Mouse (Mus musculus) activated CD4-positive, CD25-positive, alpha-beta regulatory T cell, adult 4 months (primary cell): ENCODE results near the gene Olfr807. TPM values are rescaled to one million over a fixed set of nuclear protein-coding genes. Genes with fewer than 3 reads are reported as not detected.

Experiments used
- ATAC-seq: one replicate; pipeline ENCODE4 v1.8.0; 2017
- polyA plus RNA-seq, 2 experiments: library from polyadenylated mRNA; unstranded; fragments of 100-300 nt; shearing (Covaris generic); gene quantifications; one replicate each; pipeline ENCODE4 v1.2.1; 2017

Gene Olfr807
- not detected for polyA plus RNA-seq

DNA sequence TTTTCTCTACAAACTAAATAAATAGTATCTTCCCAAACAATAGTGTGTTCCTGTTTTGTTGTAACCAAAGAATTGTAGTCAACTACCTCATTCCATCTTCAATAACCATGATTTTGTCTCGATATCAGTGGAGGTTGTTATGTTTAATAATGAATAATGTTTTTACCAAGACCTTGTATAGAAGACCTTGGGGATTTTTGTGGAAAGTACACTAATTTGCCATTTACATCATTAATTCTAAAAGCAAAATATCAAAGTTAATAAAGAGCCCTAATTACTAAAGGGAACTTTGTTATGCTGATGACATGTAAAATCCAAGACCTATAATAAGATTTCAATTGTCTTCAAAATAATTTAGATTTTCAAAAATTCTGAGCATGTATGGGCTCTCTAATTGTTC lies at the start of gene Olfr807:
Gene Olfr807, minus strand, starts transcription at position 101 of the 400 bp plus-strand sequence.
- no peak for ATAC-seq

DNA sequence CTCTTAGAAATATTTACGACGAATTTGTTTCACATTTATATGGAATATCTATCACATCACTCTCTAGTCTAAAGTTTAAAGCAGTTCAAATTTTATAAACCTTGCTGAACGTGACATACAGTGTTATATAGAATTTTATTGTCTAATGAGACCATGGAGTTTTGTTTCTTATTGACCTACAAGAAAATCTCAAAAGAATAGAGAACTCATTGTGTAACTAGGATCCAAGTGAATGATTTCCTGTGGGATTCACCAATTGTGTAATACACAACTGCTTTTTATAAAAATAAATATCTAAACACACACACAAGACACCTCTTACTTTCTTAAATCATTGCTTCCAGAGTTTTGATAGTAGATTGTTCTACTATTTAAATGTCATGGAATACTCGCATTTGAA lies 46.7 kb upstream of the Olfr807 start, which contains the start of gene Olfr811:
Gene Olfr811, minus strand, starts transcription at position 101 of the 400 bp plus-strand sequence.
- no peak for ATAC-seq

DNA sequence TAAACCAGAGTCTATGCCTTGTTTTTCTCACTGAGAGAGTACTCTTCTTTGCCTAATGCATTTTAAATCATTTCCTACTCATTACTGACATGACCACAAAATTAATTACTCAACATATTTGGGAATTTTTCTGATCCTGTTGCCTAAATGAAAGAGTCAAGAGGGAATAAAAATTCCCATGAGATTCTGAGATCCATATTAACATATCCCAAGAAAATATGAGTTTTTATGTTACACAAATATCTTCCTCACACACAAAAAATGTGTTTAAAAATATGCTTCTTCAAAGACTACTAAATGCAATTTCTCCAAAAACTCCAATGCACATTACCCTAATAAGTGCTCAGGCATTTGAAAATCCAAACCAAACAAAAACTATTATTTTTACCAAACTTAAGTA lies 37.2 kb upstream of the Olfr807 start, which contains the start of gene Olfr810:
Gene Olfr810, minus strand, starts transcription at position 101 of the 400 bp plus-strand sequence.
- no peak for ATAC-seq

DNA sequence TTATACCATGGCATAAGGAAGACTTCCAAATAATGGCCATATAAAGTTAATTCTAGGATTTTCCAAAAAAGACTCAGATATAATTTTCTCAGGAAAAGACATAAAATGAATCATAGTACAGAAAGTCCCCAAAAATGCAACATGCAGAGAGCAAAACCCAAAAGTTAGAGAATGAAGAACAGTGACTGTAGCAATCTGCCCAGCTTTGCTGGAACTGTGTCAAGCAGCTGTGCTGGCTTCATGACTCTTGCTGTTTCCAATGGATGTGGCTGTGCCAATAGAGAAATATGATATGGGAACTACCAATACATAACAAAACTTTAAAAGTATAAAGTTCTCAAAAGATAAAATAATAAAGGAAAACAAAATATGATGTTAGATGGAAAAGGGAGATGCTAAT lies 20.5 kb upstream of the Olfr807 start:
- no peak for ATAC-seq

DNA sequence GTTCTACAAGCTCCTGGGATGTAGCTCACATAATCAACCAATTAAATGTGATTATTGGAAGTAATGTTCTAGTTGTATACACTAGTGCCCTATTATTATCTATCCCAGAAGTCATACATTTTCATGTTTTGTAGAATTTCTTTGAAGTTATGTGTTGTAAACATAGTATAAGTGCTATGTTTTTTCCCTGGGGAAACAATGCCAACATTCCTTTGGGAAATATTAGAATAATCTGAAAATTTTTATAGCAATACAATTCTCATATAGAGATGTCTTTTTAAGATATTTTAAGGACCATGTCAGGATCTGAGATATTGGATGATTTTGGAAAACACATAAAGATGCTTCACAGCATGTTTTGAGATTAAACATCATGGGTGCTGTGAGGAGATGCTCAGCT lies 16.7 kb upstream of the Olfr807 start, which contains the start of gene Olfr809:
Gene Olfr809, plus strand, starts transcription at position 301 of the 400 bp plus-strand sequence.
- ATAC-seq = no peak

DNA sequence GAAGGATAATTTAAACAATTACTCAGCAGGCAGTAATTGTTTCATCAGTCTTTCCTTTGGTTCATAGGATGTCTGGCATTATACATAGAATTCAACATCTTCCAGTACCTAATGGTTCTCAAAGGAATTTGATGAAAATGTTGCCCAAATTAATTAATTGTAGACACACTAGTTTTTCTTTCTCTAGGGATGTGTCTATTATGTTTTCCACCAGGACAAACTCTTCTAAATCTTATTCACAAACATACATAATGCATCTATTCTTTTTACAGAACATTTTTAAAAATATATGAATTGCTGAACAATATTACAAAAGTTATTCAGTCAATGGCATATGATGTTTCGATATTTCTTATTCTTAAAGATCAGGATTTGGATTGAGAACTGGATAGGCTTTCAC lies 7.6 kb upstream of the Olfr807 start, which contains the start of gene Olfr808:
Gene Olfr808, plus strand, starts transcription at position 301 of the 400 bp plus-strand sequence.
- no peak for ATAC-seq

DNA sequence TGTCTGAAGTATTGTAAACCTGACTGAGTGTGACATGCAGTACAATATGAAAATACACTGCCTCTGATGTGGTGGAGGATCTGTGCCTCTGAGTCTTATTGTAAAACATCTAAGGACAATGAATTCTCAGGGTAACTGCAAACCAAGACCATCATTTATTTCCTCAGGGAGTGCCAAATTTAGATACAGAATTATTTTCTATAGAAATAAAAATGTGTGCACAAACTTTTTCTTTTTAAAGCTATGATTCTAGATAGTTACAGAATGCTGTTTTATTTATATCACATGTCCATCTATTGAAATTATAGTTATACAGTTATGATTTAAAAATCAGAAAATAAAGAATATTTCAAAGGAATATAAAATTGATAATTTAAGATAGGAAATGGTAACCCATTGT lies 15.8 kb downstream of the Olfr807 start, which contains the start of gene Olfr806:
Gene Olfr806, minus strand, starts transcription at position 101 of the 400 bp plus-strand sequence.
- no peak for ATAC-seq

DNA sequence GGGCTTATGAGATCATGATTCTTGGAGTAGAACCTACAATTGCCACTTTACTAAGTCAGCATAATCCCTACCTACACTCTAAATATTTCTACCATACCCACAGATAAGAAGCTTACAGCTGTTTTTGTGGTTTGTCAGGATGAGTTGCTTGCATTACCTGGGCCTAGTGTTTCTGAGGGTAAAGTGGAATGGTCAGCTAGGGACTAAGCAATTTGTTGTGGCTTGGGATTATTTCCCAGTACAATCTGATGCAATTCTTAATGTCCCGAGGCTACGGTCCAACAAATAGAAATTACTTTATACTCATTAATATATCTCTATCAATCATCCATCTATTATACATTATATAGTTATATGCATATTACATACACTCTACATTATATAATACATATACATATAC lies 28.3 kb downstream of the Olfr807 start, which contains the start of gene Olfr805:
Gene Olfr805, minus strand, starts transcription at position 101 of the 400 bp plus-strand sequence.
- no peak for ATAC-seq

Other genes starting within 250 kb of the Olfr807 start
- not detected for gene Olfr791, start 236.0 kb downstream of the Olfr807 start, polyA plus RNA-seq
- not detected for gene Olfr792, start 218.6 kb downstream of the Olfr807 start, polyA plus RNA-seq
- not detected for gene Olfr794, start 190.1 kb downstream of the Olfr807 start, polyA plus RNA-seq
- gene Olfr796, start 145.2 kb downstream of the Olfr807 start, polyA plus RNA-seq = not detected
- gene Olfr798, start 129.9 kb downstream of the Olfr807 start, polyA plus RNA-seq = under 1 TPM in 1 of 2 experiments, not detected in 1; 0.61 TPM
- not detected for gene Olfr799, start 120.3 kb downstream of the Olfr807 start, polyA plus RNA-seq
- not detected for gene Olfr800, start 100.1 kb downstream of the Olfr807 start, polyA plus RNA-seq
- not detected for gene Olfr801, start 83.9 kb downstream of the Olfr807 start, polyA plus RNA-seq
- not detected for gene Olfr802, start 69.6 kb downstream of the Olfr807 start, polyA plus RNA-seq
- not detected for gene Olfr803, start 63.5 kb downstream of the Olfr807 start, polyA plus RNA-seq
- not detected for gene Olfr804, start 54.6 kb downstream of the Olfr807 start, polyA plus RNA-seq
- gene Olfr805, start 28.4 kb downstream of the Olfr807 start, polyA plus RNA-seq = under 1 TPM in 1 of 2 experiments, not detected in 1; 0.24 TPM
- gene Olfr806, start 15.9 kb downstream of the Olfr807 start, polyA plus RNA-seq = not detected
- gene Olfr808, start 7.7 kb upstream of the Olfr807 start, polyA plus RNA-seq = not detected
- gene Olfr809, start 16.8 kb upstream of the Olfr807 start, polyA plus RNA-seq = not detected
- gene Olfr810, start 37.1 kb upstream of the Olfr807 start, polyA plus RNA-seq = not detected
- not detected for gene Olfr811, start 46.6 kb upstream of the Olfr807 start, polyA plus RNA-seq
- gene Olfr812, start 88.3 kb upstream of the Olfr807 start, polyA plus RNA-seq = not detected
- gene Olfr813, start 97.6 kb upstream of the Olfr807 start, polyA plus RNA-seq = not detected
- gene Olfr814, start 122.1 kb upstream of the Olfr807 start, polyA plus RNA-seq = under 1 TPM in 1 of 2 experiments, not detected in 1; 0.15 TPM
- not detected for gene Olfr815, start 148.1 kb upstream of the Olfr807 start, polyA plus RNA-seq
- under 1 TPM in 1 of 2 experiments, not detected in 1; 0.25 TPM for gene Olfr816, start 157.8 kb upstream of the Olfr807 start, polyA plus RNA-seq
- gene Olfr818, start 191.3 kb upstream of the Olfr807 start, polyA plus RNA-seq = not detected
- not detected for gene Olfr819, start 209.5 kb upstream of the Olfr807 start, polyA plus RNA-seq
- not detected for gene Olfr247, start 218.3 kb upstream of the Olfr807 start, polyA plus RNA-seq
- not detected for gene Gm10310, start 227.3 kb upstream of the Olfr807 start, polyA plus RNA-seq